Mouse (Mus musculus): Measurements from ENCODE around the gene B4galt3. TPM values are rescaled to one million over a fixed set of nuclear protein-coding genes. Genes with fewer than 3 reads are reported as not detected.
"Not testable (repeated sequence)": the region's sequence is repeated elsewhere in the genome, so short reads cannot be mapped to it uniquely, and the experiment has no call there.

Gene B4galt3
- polyA plus RNA-seq, 1 experiment from 2014 or later = 34.2 TPM

- DNase-seq (ENCODE audit: low spot score) (no peak), ATAC-seq (ENCODE audit: low FRiP score, low TSS enrichment) (no peak)
- Histone ChIP-seq H3K4me1 (replicated peaks; ENCODE audit: control insufficient read depth, insufficient read depth) (no peaks in the 10 kb centered on the region), H3K27ac (replicated peaks) (peak overlapping the region; percentile 13; the same call in 1 of the 2 replicates), H3K4me3 (ENCODE audit: low read depth, low read length) (no peak overlapping the region), H3K27me3 (ENCODE audit: control insufficient read depth, insufficient read depth, low read length) (no peaks in the 10 kb centered on the region), H3K9ac (ENCODE audit: low read length) (no peak overlapping the region), H3K4me2 (replicated peaks; ENCODE audit: low read depth) (no peak overlapping the region), H3K9me3 (ENCODE audit: control insufficient read depth, low read length) (no peaks in the 10 kb centered on the region), H3K36me3 (ENCODE audit: control insufficient read depth, insufficient read depth, low read length) (peaks cover 35% of the 10 kb centered on the region)
- no peak for TF ChIP-seq EP300 (optimal IDR thresholded peaks at IDR 0.05)
- TF ChIP-seq CTCF (IDR thresholded peaks at IDR 0.05; ENCODE audit: low read depth) = no peak
- WGBS = 54% methylated on average over 6 of the region's 6 CpGs
These were observed 32.7 kb upstream of the B4galt3 start for GRCm38 (mm10) chr1:171237438-171237837.

DNA sequence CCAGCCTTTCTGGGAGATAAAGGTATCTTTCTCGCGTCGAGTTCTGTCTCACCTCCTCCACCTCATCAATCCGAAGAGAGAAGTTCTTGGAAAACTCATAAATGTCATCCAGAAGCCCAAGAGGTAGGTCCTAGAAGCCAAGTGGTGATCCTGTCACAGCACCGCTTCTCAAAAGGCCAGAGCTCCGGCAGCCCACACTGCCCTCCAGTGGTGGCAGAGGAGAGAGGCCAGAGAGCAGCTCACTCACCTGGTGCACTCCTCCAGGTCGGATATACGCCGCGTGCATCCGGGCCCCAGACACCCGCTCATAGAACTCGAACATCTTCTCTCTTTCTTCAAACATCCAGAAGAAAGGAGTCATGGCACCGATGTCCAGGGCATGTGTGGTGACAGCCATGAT is 31.7 kb upstream of the B4galt3 start:
- no peak overlapping the region for H3K9ac ChIP-seq (ENCODE audit: low read length)
- H3K27ac ChIP-seq (replicated peaks) = no peak overlapping the region

GRCm38 (mm10) chr1:171239992-171240744 is 30.0 kb upstream of the B4galt3 start:
- Histone ChIP-seq H3K4me2 (replicated peaks; ENCODE audit: low read depth) (no peak overlapping the region), H3K27ac (replicated peaks) (peak overlapping the region; percentile 75; the same call in 1 of the 2 replicates), H3K9ac (ENCODE audit: low read length) (no peak overlapping the region), H3K4me1 (replicated peaks; ENCODE audit: control insufficient read depth, insufficient read depth) (no peaks in the 10 kb centered on the region), H3K4me3 (ENCODE audit: low read depth, low read length) (no peak overlapping the region), H3K27me3 (ENCODE audit: control insufficient read depth, insufficient read depth, low read length) (no peaks in the 10 kb centered on the region), H3K36me3 (ENCODE audit: control insufficient read depth, insufficient read depth, low read length) (peaks cover 25% of the 10 kb centered on the region), H3K9me3 (ENCODE audit: control insufficient read depth, low read length) (no peaks in the 10 kb centered on the region)
- TF ChIP-seq EP300 (optimal IDR thresholded peaks at IDR 0.05) (no peak), CTCF (IDR thresholded peaks at IDR 0.05; ENCODE audit: low read depth) (no peak)
- 51% methylated on average over 15 of the region's 15 CpGs for WGBS
- DNase-seq (ENCODE audit: low spot score) = no peak
- peak; percentile 63; the same call in 1 of the 2 replicates for ATAC-seq (ENCODE audit: low FRiP score, low TSS enrichment)

More for the DNA sequence above, 31.7 kb upstream of the B4galt3 start:
- no peaks in the 10 kb centered on the region for H3K4me1 ChIP-seq (replicated peaks; ENCODE audit: control insufficient read depth, insufficient read depth)
- H3K27me3 ChIP-seq (ENCODE audit: control insufficient read depth, insufficient read depth, low read length) = no peaks in the 10 kb centered on the region
- peaks cover 35% of the 10 kb centered on the region for H3K36me3 ChIP-seq (ENCODE audit: control insufficient read depth, insufficient read depth, low read length)
- H3K4me2 ChIP-seq (replicated peaks; ENCODE audit: low read depth) = no peak overlapping the region
- TF ChIP-seq EP300 (optimal IDR thresholded peaks at IDR 0.05) = no peak
- TF ChIP-seq CTCF (IDR thresholded peaks at IDR 0.05; ENCODE audit: low read depth) = peak; percentile 90
- ATAC-seq (ENCODE audit: low FRiP score, low TSS enrichment) (0 out of 2 replicates have a peak, but pooled peaks have one; percentile 48), DNase-seq (ENCODE audit: low spot score) (peak; percentile 82)
- no peaks in the 10 kb centered on the region for H3K9me3 ChIP-seq (ENCODE audit: control insufficient read depth, low read length)
- WGBS = 76% methylated on average over 14 of the region's 14 CpGs
- H3K4me3 ChIP-seq (ENCODE audit: low read depth, low read length) = no peak overlapping the region

DNA sequence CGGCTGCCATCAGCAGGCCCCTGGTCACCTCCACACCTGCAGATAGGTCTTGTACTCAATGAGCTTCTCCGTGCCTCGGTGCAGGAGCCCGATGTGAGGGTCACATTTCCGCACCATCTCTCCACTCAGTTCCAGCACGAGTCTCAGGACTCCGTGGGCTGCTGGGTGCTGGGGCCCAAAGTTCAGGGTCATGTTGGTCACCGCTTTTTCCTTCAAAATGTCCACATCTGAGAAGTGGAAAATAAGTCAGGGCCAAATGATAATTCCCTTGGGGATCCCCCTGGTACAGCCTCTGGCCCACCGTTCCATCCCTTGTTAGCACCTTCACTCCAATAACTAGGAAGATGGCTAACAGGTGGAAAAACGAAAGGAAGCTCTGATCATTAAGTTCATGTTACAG is 29.2 kb upstream of the B4galt3 start:
- H3K36me3 ChIP-seq (ENCODE audit: control insufficient read depth, insufficient read depth, low read length) = peaks cover 20% of the 10 kb centered on the region
- WGBS = 88% methylated on average over 10 of the region's 10 CpGs
- peak overlapping the region; percentile 75 for H3K27ac ChIP-seq (replicated peaks)
- H3K9me3 ChIP-seq (ENCODE audit: control insufficient read depth, low read length) = no peaks in the 10 kb centered on the region
- H3K27me3 ChIP-seq (ENCODE audit: control insufficient read depth, insufficient read depth, low read length) = no peaks in the 10 kb centered on the region
- ATAC-seq (ENCODE audit: low FRiP score, low TSS enrichment) = no peak
- H3K4me1 ChIP-seq (replicated peaks; ENCODE audit: control insufficient read depth, insufficient read depth) = no peaks in the 10 kb centered on the region
- no peak for DNase-seq (ENCODE audit: low spot score)
- TF ChIP-seq EP300 (optimal IDR thresholded peaks at IDR 0.05) = no peak
- no peak overlapping the region for H3K9ac ChIP-seq (ENCODE audit: low read length)
- H3K4me2 ChIP-seq (replicated peaks; ENCODE audit: low read depth) = no peak overlapping the region
- no peak overlapping the region for H3K4me3 ChIP-seq (ENCODE audit: low read depth, low read length)

DNA sequence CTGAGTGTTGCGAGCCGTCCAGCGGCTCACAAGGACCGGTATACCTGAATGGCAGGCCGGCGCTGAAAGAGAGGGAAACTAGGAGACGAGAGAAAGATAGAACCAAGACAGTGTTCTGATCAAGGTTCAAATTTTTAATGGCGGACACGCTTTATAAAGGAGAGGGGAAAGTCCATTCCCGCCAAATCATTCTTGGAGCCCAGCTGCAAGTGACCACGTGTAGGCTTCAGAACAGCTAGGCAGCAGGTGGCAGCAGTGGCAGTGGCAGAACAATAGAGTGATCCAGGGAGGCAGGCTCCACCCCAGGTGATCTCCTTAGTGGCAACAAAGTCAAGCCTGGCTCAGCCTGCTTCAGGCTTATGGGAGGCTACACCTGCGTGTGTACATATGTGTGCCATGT is 28.2 kb upstream of the B4galt3 start:
- not testable (repeated sequence) for H3K9me3 ChIP-seq (ENCODE audit: control insufficient read depth, low read length); H3K9ac ChIP-seq (ENCODE audit: low read length); H3K27me3 ChIP-seq (ENCODE audit: control insufficient read depth, insufficient read depth, low read length); H3K27ac ChIP-seq (replicated peaks); H3K4me1 ChIP-seq (replicated peaks; ENCODE audit: control insufficient read depth, insufficient read depth); H3K4me2 ChIP-seq (replicated peaks; ENCODE audit: low read depth); DNase-seq (ENCODE audit: low spot score); ATAC-seq (ENCODE audit: low FRiP score, low TSS enrichment); H3K4me3 ChIP-seq (ENCODE audit: low read depth, low read length)
- TF ChIP-seq CTCF (IDR thresholded peaks at IDR 0.05; ENCODE audit: low read depth) = peak; percentile 46
- H3K36me3 ChIP-seq (ENCODE audit: control insufficient read depth, insufficient read depth, low read length) = peaks cover 12% of the 10 kb centered on the region
- 79% methylated on average over 12 of the region's 12 CpGs for WGBS

DNA sequence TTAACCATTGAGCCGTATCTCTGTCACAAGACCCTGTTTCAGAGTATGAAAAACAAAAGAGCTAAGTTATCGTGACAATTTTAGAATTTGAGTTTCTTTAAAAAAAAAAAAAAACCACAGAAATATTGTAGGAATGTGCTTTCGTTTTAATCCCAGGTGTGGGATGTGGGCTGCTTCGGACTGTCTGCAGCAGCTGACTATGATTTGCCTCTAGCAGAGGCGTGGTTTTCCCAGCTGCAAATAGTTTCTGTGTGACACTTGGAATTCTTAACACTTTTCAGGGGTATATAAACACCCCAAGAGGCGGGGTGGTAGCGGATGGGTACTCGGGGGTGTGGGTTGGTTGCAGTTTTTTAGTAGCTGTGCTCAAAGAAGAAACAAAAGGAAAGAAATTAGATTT is 24.8 kb upstream of the B4galt3 start:
- no peak for TF ChIP-seq CTCF (IDR thresholded peaks at IDR 0.05; ENCODE audit: low read depth)
- TF ChIP-seq EP300 (optimal IDR thresholded peaks at IDR 0.05) = no peak
- 80% methylated on average over 8 of the region's 8 CpGs for WGBS
- H3K4me2 ChIP-seq (replicated peaks; ENCODE audit: low read depth) = no peak overlapping the region

More for the DNA sequence above, 24.8 kb upstream of the B4galt3 start:
- no peaks in the 10 kb centered on the region for H3K27me3 ChIP-seq (ENCODE audit: control insufficient read depth, insufficient read depth, low read length)
- H3K9ac ChIP-seq (ENCODE audit: low read length) = no peak overlapping the region
- no peaks in the 10 kb centered on the region for H3K36me3 ChIP-seq (ENCODE audit: control insufficient read depth, insufficient read depth, low read length)
- H3K9me3 ChIP-seq (ENCODE audit: control insufficient read depth, low read length) = no peaks in the 10 kb centered on the region
- H3K27ac ChIP-seq (replicated peaks) = no peak overlapping the region
- DNase-seq (ENCODE audit: low spot score) (no peak), ATAC-seq (ENCODE audit: low FRiP score, low TSS enrichment) (no peak)
- H3K4me3 ChIP-seq (ENCODE audit: low read depth, low read length) = no peak overlapping the region
- peaks cover 10% of the 10 kb centered on the region for H3K4me1 ChIP-seq (replicated peaks; ENCODE audit: control insufficient read depth, insufficient read depth)

All from stomach, postnatal 0 days (tissue).